In the genomic region with DNA sequence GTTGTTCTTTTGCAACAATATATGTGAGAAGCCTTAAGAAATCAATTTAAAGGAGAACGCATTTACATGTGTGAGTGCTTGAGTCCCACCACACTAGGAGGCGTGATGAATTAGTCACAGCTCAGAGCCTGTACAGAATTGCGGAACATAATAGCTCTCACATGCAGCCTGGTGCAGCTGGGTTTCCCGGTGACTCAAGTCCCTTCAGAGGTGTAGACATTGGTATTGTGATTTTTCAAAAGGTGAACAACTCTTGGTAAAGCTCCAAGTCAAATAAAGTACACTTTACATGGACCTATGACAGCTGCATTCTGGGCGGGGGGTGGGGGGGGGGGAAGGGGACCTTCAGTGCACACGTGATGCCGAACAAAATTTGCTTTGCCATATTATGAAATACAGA, we compare ENCODE assay signal across 13 mouse cellular contexts.
DNase-seq lines count a peak whose midpoint lies in the region; ATAC-seq lines count a peak whose summit lies in the region.
"Had no signal": no experiment of that assay in that cellular context is flagged by ENCODE, and none has a peak within 500 bp of the region (broad histone marks: within the 10 kb centered on the region; RNA-seq: fewer than 3 reads in every experiment).

No protein-coding gene starts in this region.

- no peaks in the 10 kb centered on the region for H3K27me3 ChIP-seq in lung, embryonic 16.5 days (ENCODE audit: control insufficient read depth, insufficient read depth, low read depth, low read length)
- H3K27me3 ChIP-seq in hindbrain, embryonic 12.5 days = no peaks in the 10 kb centered on the region
- H3K27me3 ChIP-seq in neural tube, embryonic 12.5 days (replicated peaks) = no peaks in the 10 kb centered on the region

- H3K4me2 ChIP-seq in lung, embryonic 16.5 days (ENCODE audit: low read depth, low read length) = no peak overlapping the region
- no peak overlapping the region for H3K4me2 ChIP-seq in hindbrain, embryonic 12.5 days (replicated peaks)
- H3K4me2 ChIP-seq in neural tube, embryonic 12.5 days (replicated peaks) = no peak overlapping the region

- no peak overlapping the region for H3K4me3 ChIP-seq in lung, embryonic 16.5 days (ENCODE audit: low read length)
- no peak overlapping the region for H3K4me3 ChIP-seq in hindbrain, embryonic 12.5 days
- H3K4me3 ChIP-seq in neural tube, embryonic 12.5 days = no peak overlapping the region

- H3K9me3 ChIP-seq in lung, embryonic 16.5 days (ENCODE audit: control insufficient read depth, low read length) = peaks cover 6% of the 10 kb centered on the region; the same call in 1 of the 2 replicates
- peaks cover 7% of the 10 kb centered on the region for H3K9me3 ChIP-seq in hindbrain, embryonic 12.5 days (replicated peaks)
- H3K9me3 ChIP-seq in neural tube, embryonic 12.5 days = peaks cover 12% of the 10 kb centered on the region

- no peaks in the 10 kb centered on the region for H3K36me3 ChIP-seq in lung, embryonic 16.5 days (ENCODE audit: control insufficient read depth, insufficient read depth, low read length)
- H3K36me3 ChIP-seq in hindbrain, embryonic 12.5 days = no peaks in the 10 kb centered on the region
- H3K36me3 ChIP-seq in neural tube, embryonic 12.5 days = no peaks in the 10 kb centered on the region

- WGBS in lung, embryonic 16.5 days = 56% methylated on average over 7 of the region's 7 CpGs
- WGBS in hindbrain, embryonic 12.5 days = 46% methylated on average over 7 of the region's 7 CpGs
- 35% methylated on average over 7 of the region's 7 CpGs for WGBS in neural tube, embryonic 12.5 days

- H3K4me1 ChIP-seq in lung, embryonic 16.5 days (replicated peaks; ENCODE audit: control insufficient read depth, insufficient read depth, low read length) = peaks cover 8% of the 10 kb centered on the region; the same call in 1 of the 2 replicates
- H3K4me1 ChIP-seq in hindbrain, embryonic 12.5 days = peaks cover 32% of the 10 kb centered on the region
- peaks cover 13% of the 10 kb centered on the region for H3K4me1 ChIP-seq in neural tube, embryonic 12.5 days

- peak; percentile 62 for ATAC-seq in lung, embryonic 16.5 days (ENCODE audit: low read depth)
- peak; percentile 77; the same call in 1 of the 2 replicates for ATAC-seq in hindbrain, embryonic 12.5 days (ENCODE audit: low FRiP score)
- peak; percentile 83 for ATAC-seq in neural tube, embryonic 12.5 days (ENCODE audit: low FRiP score, low read depth)
- no peak for ATAC-seq in monocyte, adult 5-6 weeks (replicated peaks; ENCODE audit: insufficient number of reproducible peaks, low FRiP score, low TSS enrichment, poor library complexity, severe bottlenecking)
- ATAC-seq: activated CD4-positive, CD25-positive, alpha-beta regulatory T cell, adult 4 months; liver, postnatal 0 days had no signal

- no peak overlapping the region for H3K9ac ChIP-seq in lung, embryonic 16.5 days (ENCODE audit: low read length)
- no peak overlapping the region for H3K9ac ChIP-seq in hindbrain, embryonic 12.5 days
- no peak overlapping the region for H3K9ac ChIP-seq in neural tube, embryonic 12.5 days
- H3K9ac ChIP-seq: liver, postnatal 0 days had no signal

- no peak overlapping the region for H3K27ac ChIP-seq in lung, embryonic 16.5 days (ENCODE audit: low read length)
- no peak overlapping the region for H3K27ac ChIP-seq in hindbrain, embryonic 12.5 days
- no peak overlapping the region for H3K27ac ChIP-seq in neural tube, embryonic 12.5 days

- DNase-seq in embryo, embryonic 10.5 days (ENCODE audit: low spot score) = peak; percentile 27
- DNase-seq in embryo, embryonic 9.5 days (ENCODE audit: extremely low spot score) = no peak
- DNase-seq in lung, adult 18-20 months = no peak
- no peak for DNase-seq in layer of hippocampus, adult 9-11 months
- DNase-seq: gastrocnemius, postnatal 14 days; kidney, adult 18-20 months; liver, postnatal 0 days; spleen, adult 18-20 months had no signal
